ENCODE assay signal across 24 mouse cellular contexts in the genomic region with DNA sequence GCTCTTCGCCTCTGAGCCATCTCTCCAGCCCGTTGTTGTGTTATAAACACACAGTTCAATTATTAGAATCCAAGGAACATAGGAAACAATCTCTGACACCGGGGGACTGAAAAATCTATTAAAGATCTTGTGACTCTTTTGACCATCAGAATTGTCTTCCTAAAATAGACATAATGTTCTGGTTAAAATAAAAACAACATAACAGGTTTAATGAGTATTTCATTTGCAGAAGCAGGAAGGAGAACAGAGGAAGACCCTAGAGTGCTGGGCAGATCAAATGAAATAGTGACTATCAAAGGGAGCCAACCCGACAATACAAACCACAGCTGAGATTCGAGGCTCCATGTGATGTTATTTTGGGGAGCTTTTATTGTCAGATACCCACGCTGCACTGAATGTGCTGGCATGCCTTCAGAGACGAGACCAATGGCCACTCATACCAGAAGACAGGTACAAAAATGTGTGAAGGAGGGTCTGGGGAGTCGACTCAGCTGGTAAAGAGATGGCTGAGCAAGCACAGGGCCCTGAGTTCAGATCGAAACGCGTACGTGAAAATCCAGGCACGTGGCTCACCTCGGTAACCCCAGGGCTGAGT. TPM values are rescaled to one million over a fixed set of nuclear protein-coding genes. Genes with fewer than 3 reads are reported as not detected.
A peak's percentile ranks its signal among the peaks of the same experiment; 100 is the strongest.
DNase-seq lines count a peak whose midpoint lies in the region; ATAC-seq and TF ChIP-seq lines count a peak whose summit lies in the region.
"Had no signal": no experiment of that assay in that cellular context is flagged by ENCODE, and none has a peak within 500 bp of the region (broad histone marks: within the 10 kb centered on the region; RNA-seq: fewer than 3 reads in every experiment).

No protein-coding gene starts in this region.

- no peaks in the 10 kb centered on the region for H3K4me1 ChIP-seq in heart, embryonic 11.5 days (ENCODE audit: control insufficient read depth, insufficient read depth, low read length)
- peaks cover 9% of the 10 kb centered on the region; the same call in 1 of the 2 replicates for H3K4me1 ChIP-seq in midbrain, postnatal 0 days (ENCODE audit: insufficient read depth, low read length)

- no peak for TF ChIP-seq CTCF in midbrain, postnatal 0 days (IDR thresholded peaks at IDR 0.05)

- no peak overlapping the region for H3K9ac ChIP-seq in heart, embryonic 11.5 days (ENCODE audit: low read depth, low read length)
- no peak overlapping the region for H3K9ac ChIP-seq in midbrain, postnatal 0 days (replicated peaks; ENCODE audit: low read length, poor library complexity, severe bottlenecking)
- H3K9ac ChIP-seq: embryonic facial prominence, embryonic 12.5 days; forebrain, embryonic 13.5 days; forebrain, embryonic 15.5 days; forebrain, postnatal 0 days had no signal

- H3K4me2 ChIP-seq in heart, embryonic 11.5 days: no peak overlapping the region
- no peak overlapping the region for H3K4me2 ChIP-seq in midbrain, postnatal 0 days (ENCODE audit: low read depth, low read length, poor library complexity, severe bottlenecking)
- H3K4me2 ChIP-seq: embryonic facial prominence, embryonic 12.5 days; forebrain, embryonic 13.5 days; forebrain, embryonic 15.5 days had no signal

- ATAC-seq in heart, embryonic 11.5 days (replicated peaks; ENCODE audit: insufficient number of reproducible peaks, low FRiP score, low TSS enrichment): no peak
- ATAC-seq in midbrain, postnatal 0 days (ENCODE audit: low FRiP score): no peak
- ATAC-seq: forebrain, embryonic 13.5 days; forebrain, embryonic 15.5 days; forebrain, postnatal 0 days had no signal

- no peaks in the 10 kb centered on the region for H3K9me3 ChIP-seq in heart, embryonic 11.5 days (replicated peaks; ENCODE audit: control insufficient read depth, low read length)
- no peaks in the 10 kb centered on the region for H3K9me3 ChIP-seq in midbrain, postnatal 0 days (ENCODE audit: low read length)
- H3K9me3 ChIP-seq: embryonic facial prominence, embryonic 10.5 days; embryonic facial prominence, embryonic 12.5 days; forebrain, embryonic 13.5 days; forebrain, embryonic 15.5 days had no signal

- intact Hi-C loops in heart, postnatal 25 days (cut with DNase I): no loop called here

- H3K27ac ChIP-seq in heart, embryonic 11.5 days (ENCODE audit: low read depth, low read length): no peak overlapping the region
- no peak overlapping the region for H3K27ac ChIP-seq in midbrain, postnatal 0 days (ENCODE audit: low read depth, low read length)
- H3K27ac ChIP-seq: embryonic facial prominence, embryonic 10.5 days; embryonic facial prominence, embryonic 12.5 days; forebrain, embryonic 13.5 days; forebrain, embryonic 15.5 days had no signal

- WGBS in heart, embryonic 11.5 days (ENCODE audit: insufficient replicate concordance): 80% methylated on average over 14 of the region's 14 CpGs
- WGBS in midbrain, postnatal 0 days: 86% methylated on average over 14 of the region's 14 CpGs

- DNase-seq in heart, adult 11 months: peak; percentile 96
- peak; percentile 57 for DNase-seq in heart, adult 8-10 months (ENCODE audit: low spot score)
- no peak for DNase-seq in heart, postnatal 25 days (ENCODE audit: low spot score)
- DNase-seq in midbrain, postnatal 0 days (ENCODE audit: low spot score): no peak
- DNase-seq: adrenal gland, adult 2 months; adrenal gland, postnatal 10 days; adrenal gland, postnatal 25 days; cerebellum, adult 11-12 months; cerebellum, adult 2 months; cerebellum, adult 9-10 months; cerebellum, postnatal 10 days; cerebellum, postnatal 25 days; forebrain, postnatal 0 days had no signal

- H3K36me3 ChIP-seq in heart, embryonic 11.5 days (ENCODE audit: control insufficient read depth, insufficient read depth, low read length): no peaks in the 10 kb centered on the region
- H3K36me3 ChIP-seq in midbrain, postnatal 0 days (ENCODE audit: insufficient read depth, low read length): no peaks in the 10 kb centered on the region
- H3K36me3 ChIP-seq: embryonic facial prominence, embryonic 10.5 days; embryonic facial prominence, embryonic 12.5 days; forebrain, embryonic 15.5 days had no signal

- H3K27me3 ChIP-seq in heart, embryonic 11.5 days (ENCODE audit: control insufficient read depth, insufficient read depth, low read length): no peaks in the 10 kb centered on the region
- H3K27me3 ChIP-seq in midbrain, postnatal 0 days (ENCODE audit: insufficient read depth, low read length): no peaks in the 10 kb centered on the region
- H3K27me3 ChIP-seq: embryonic facial prominence, embryonic 12.5 days; forebrain, embryonic 13.5 days; forebrain, embryonic 15.5 days had no signal

- no peak overlapping the region for H3K4me3 ChIP-seq in heart, embryonic 11.5 days (ENCODE audit: low read depth, low read length)
- H3K4me3 ChIP-seq in midbrain, postnatal 0 days (ENCODE audit: low read depth, low read length): no peak overlapping the region
- H3K4me3 ChIP-seq: embryonic facial prominence, embryonic 10.5 days; embryonic facial prominence, embryonic 12.5 days; forebrain, embryonic 13.5 days; forebrain, embryonic 15.5 days had no signal

RNA-seq across cellular contexts. Expression of a gene that starts 33.4 kb away (rescaled TPM):
- not detected in 2 replicates for polyA plus RNA-seq in heart, embryonic 11.5 days (2014; fragmentation: Nextera tagmentation; extraction: Ambion mirVana)
- not detected for total RNA-seq in heart, adult 8-10 months (2022)
- total RNA-seq in heart, postnatal 25 days (2021): not detected
- not detected in 2 replicates for total RNA-seq in midbrain, postnatal 0 days (2014; rRNA removed)
- polyA plus RNA-seq in midbrain, postnatal 0 days (2015; fragmentation: Nextera tagmentation; extraction: Ambion mirVana): not detected in 2 replicates
- total RNA-seq: adrenal gland, adult 2 months; adrenal gland, postnatal 25 days; ES-E14; forebrain, postnatal 0 days; MEL had no signal
- polyA plus RNA-seq: adrenal gland, adult 2 months; brain, embryonic 14.5 days; C2C12; cerebellum, adult 2 months; embryonic facial prominence, embryonic 10.5 days; embryonic facial prominence, embryonic 12.5 days; embryonic facial prominence, embryonic 14.5 days; forebrain, embryonic 11.5 days; forebrain, embryonic 13.5 days; forebrain, embryonic 15.5 days; forebrain, postnatal 0 days had no signal

Comparison
In these comparisons a context has a peak if more than half of its experiments do, and no peak if none do; other contexts are left out.
1. DNase-seq: peak in heart, adult 11 months (single experiment) and heart, adult 8-10 months (single experiment); none in heart, postnatal 25 days (single experiment) and midbrain, postnatal 0 days (single experiment).